Mouse (Mus musculus) limb, embryonic 15.5 days (tissue): ENCODE results near the gene Tex46. TPM values are rescaled to one million over a fixed set of nuclear protein-coding genes. Genes with fewer than 3 reads are reported as not detected.

Experiments used
- ATAC-seq: fragments of 200-750 bp; cut with Nextera tagmentation; 2 replicates; pipeline ENCODE4 v1.8.0; 2017; ENCODE audit warnings: low read depth, moderate TSS enrichment; ENCODE audit not compliant: insufficient number of reproducible peaks, low FRiP score, low TSS enrichment
- H3K27ac ChIP-seq: fragments of 300-500 bp; sonication (generic); 2 replicates; pipeline ENCODE4 v1.5.1; 2015; ENCODE audit warnings: moderate library complexity, mild to moderate bottlenecking, inconsistent platforms
- H3K27me3 ChIP-seq: fragments of 300-500 bp; sonication (generic); 2 replicates; pipeline ENCODE4 v1.6.1; 2015; ENCODE audit warnings: inconsistent platforms
- H3K36me3 ChIP-seq: fragments of 300-500 bp; sonication (generic); 2 replicates; pipeline ENCODE4 v1.6.1; 2015; ENCODE audit warnings: inconsistent platforms
- H3K4me1 ChIP-seq: fragments of 300-500 bp; sonication (generic); 2 replicates; pipeline ENCODE4 v1.6.1; 2015; ENCODE audit warnings: inconsistent platforms
- H3K4me2 ChIP-seq: fragments of 300-500 bp; sonication (generic); 2 replicates; pipeline ENCODE4 v1.6.1; 2015; ENCODE audit warnings: mild to moderate bottlenecking, inconsistent platforms
- H3K4me3 ChIP-seq: fragments of 300-500 bp; sonication (generic); 2 replicates; pipeline ENCODE4 v1.5.1; 2015; ENCODE audit warnings: mild to moderate bottlenecking, inconsistent platforms
- H3K9ac ChIP-seq: fragments of 300-500 bp; sonication (generic); 2 replicates; pipeline ENCODE4 v1.6.1; 2015; ENCODE audit warnings: inconsistent platforms
- H3K9me3 ChIP-seq: fragments of 300-500 bp; sonication (generic); 2 replicates; pipeline ENCODE4 v1.6.1; 2016; ENCODE audit warnings: inconsistent platforms
- WGBS: fragments of 180-500 bp; shearing (Covaris S2); methylation state at CpG from one replicate; pipeline ENCODE4 v1.1.7; 2015; 5-methylcytosine and 5-hydroxymethylcytosine counted together
- polyA plus RNA-seq: library from polyadenylated mRNA; unstranded; fragments of >200 nt; fragmentation: Nextera tagmentation; extraction: Ambion mirVana; gene quantifications from 2 replicates; pipeline ENCODE4 v1.2.1, GENCODE M21; 2015

Gene Tex46
- polyA plus RNA-seq, 1 experiment from 2014 or later: not detected

DNA sequence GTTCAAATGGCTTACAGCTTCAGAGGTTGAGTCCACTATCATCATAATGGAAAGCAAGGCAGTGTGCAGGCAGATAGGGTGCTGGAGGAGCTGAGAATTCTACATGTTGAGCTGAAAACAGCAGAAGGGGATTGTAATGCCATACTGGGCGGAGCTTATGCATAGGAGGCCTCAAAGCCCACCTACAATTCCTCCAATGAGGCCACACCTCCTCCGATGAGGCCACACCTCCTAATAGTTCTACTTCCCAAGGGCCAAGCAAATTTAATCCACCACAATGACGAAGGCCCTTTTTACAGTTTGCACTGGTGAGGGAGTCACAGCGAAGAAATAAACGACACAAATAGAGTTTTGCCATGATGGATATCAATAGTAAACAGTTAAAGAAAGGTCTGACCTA is 26.3 kb downstream of the Tex46 start:
- H3K4me2 ChIP-seq: no peak overlapping the region
- H3K4me3 ChIP-seq: no peak overlapping the region
- no peak for ATAC-seq
- H3K4me1 ChIP-seq: peaks cover 16% of the 10 kb centered on the region
- H3K27ac ChIP-seq: no peak overlapping the region
- WGBS: 54% methylated on average over 5 of the region's 5 CpGs
- no peaks in the 10 kb centered on the region for H3K36me3 ChIP-seq
- H3K27me3 ChIP-seq: peaks cover 39% of the 10 kb centered on the region
- no peak overlapping the region for H3K9ac ChIP-seq
- H3K9me3 ChIP-seq: no peaks in the 10 kb centered on the region

- WGBS: 15% methylated on average over 37 of the region's 37 CpGs
- Histone ChIP-seq H3K9ac (peak overlapping the region; percentile 50), H3K4me1 (peaks cover 16% of the 10 kb centered on the region), H3K4me2 (peak overlapping the region; percentile 95), H3K27me3 (peaks cover 39% of the 10 kb centered on the region), H3K27ac (no peak overlapping the region), H3K36me3 (no peaks in the 10 kb centered on the region), H3K9me3 (no peaks in the 10 kb centered on the region), H3K4me3 (peak overlapping the region; percentile 56)
- ATAC-seq: 0 out of 2 replicates have a peak, but pooled peaks have one; percentile 46
Observed at GRCm38 (mm10) chr4:136636983-136637562, 26.8 kb downstream of the Tex46 start.

DNA sequence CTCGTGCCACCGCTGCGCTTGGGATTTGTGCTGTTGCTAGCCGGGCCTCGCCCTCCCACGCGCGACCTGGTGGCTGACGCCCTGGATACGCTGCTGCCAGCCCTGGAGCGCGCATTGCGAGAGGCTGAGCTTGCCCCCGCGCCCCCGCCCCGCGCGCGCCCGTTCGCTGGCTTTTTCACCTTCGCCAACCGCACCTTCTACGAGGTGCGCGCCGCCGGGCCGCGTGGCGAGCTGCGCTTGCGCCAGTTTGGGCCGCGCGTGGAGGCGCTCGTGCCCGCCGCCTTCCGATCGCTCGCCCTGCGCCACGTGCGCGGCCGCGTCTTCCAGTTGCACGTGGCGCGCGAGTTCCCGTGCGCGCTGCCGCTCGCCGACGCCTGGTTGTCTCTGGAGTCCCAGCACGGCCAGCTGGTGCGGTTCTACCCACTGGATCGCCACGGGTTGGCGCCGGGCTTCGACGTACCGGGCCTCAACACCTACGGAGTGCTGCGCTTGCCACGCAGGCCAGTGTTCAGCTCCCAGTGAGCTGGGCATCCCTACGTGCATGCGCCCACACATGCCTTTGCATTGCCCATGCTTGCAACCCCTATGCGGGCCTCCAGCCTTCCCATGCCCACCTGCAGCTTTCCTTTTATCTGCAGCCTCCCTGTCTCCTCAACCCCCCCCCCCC is 27.5 kb downstream of the Tex46 start:
- no peaks in the 10 kb centered on the region for H3K36me3 ChIP-seq
- peak overlapping the region; percentile 56 for H3K4me3 ChIP-seq
- H3K27ac ChIP-seq: no peak overlapping the region
- no peaks in the 10 kb centered on the region for H3K9me3 ChIP-seq
- peak overlapping the region; percentile 95 for H3K4me2 ChIP-seq
- ATAC-seq: peak; percentile 37; the same call in 1 of the 2 replicates
- peak overlapping the region; percentile 50 for H3K9ac ChIP-seq
- peaks cover 16% of the 10 kb centered on the region for H3K4me1 ChIP-seq
- 1% methylated on average over 75 of the region's 76 CpGs for WGBS
- H3K27me3 ChIP-seq: peaks cover 39% of the 10 kb centered on the region

DNA sequence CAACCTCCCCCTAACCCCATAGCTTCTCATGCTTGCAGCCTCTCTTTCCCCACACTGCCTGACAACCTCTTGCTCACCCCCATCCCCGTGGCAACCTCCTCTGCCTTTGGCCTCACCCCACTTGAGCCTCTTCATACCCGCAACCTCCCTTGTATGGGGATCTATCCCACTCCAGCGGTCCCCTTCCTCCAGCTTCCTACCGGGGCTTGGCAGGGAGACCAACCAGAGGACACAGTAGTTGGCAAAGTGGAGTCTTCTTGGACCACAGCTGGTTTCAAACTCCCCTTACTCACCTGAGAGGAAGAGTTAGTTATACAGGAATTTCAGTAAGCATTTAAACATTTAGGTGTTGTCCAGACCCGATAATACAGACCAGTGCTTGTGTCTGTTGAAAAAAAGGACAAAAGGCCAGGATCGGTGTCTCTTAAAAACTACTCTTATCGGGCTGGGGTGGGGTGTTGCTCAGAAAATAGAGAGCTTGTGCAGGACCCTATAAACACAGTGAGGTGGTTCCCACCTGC is 28.1 kb downstream of the Tex46 start:
- Histone ChIP-seq H3K27me3 (peaks cover 39% of the 10 kb centered on the region), H3K9ac (no peak overlapping the region), H3K27ac (no peak overlapping the region), H3K4me2 (peak overlapping the region; percentile 95), H3K9me3 (no peaks in the 10 kb centered on the region), H3K4me3 (peak overlapping the region; percentile 56; the same call in 1 of the 2 replicates), H3K36me3 (no peaks in the 10 kb centered on the region), H3K4me1 (peaks cover 16% of the 10 kb centered on the region)
- no peak for ATAC-seq
- WGBS: 49% methylated on average over 7 of the region's 7 CpGs

GRCm38 (mm10) chr4:136638890-136639289 is 28.7 kb downstream of the Tex46 start:
- 17% methylated on average over 10 of the region's 10 CpGs for WGBS
- Histone ChIP-seq H3K4me3 (no peak overlapping the region), H3K27ac (no peak overlapping the region), H3K9me3 (no peaks in the 10 kb centered on the region), H3K4me1 (peaks cover 16% of the 10 kb centered on the region), H3K4me2 (no peak overlapping the region), H3K9ac (no peak overlapping the region), H3K27me3 (peaks cover 39% of the 10 kb centered on the region), H3K36me3 (no peaks in the 10 kb centered on the region)
- no peak for ATAC-seq

- Histone ChIP-seq H3K9me3 (no peaks in the 10 kb centered on the region), H3K27me3 (no peaks in the 10 kb centered on the region), H3K36me3 (peaks cover 3% of the 10 kb centered on the region; the same call in 1 of the 2 replicates), H3K27ac (peak overlapping the region; percentile 67), H3K4me2 (peak overlapping the region; percentile 37), H3K4me1 (peaks cover 28% of the 10 kb centered on the region), H3K4me3 (0 out of 2 replicates have a peak overlapping the region, but pooled peaks have one; percentile 11), H3K9ac (no peak overlapping the region)
- 15% methylated on average over 11 of the region's 11 CpGs for WGBS
- no peak for ATAC-seq
Observed at GRCm38 (mm10) chr4:136648922-136649479, 38.8 kb downstream of the Tex46 start.

DNA sequence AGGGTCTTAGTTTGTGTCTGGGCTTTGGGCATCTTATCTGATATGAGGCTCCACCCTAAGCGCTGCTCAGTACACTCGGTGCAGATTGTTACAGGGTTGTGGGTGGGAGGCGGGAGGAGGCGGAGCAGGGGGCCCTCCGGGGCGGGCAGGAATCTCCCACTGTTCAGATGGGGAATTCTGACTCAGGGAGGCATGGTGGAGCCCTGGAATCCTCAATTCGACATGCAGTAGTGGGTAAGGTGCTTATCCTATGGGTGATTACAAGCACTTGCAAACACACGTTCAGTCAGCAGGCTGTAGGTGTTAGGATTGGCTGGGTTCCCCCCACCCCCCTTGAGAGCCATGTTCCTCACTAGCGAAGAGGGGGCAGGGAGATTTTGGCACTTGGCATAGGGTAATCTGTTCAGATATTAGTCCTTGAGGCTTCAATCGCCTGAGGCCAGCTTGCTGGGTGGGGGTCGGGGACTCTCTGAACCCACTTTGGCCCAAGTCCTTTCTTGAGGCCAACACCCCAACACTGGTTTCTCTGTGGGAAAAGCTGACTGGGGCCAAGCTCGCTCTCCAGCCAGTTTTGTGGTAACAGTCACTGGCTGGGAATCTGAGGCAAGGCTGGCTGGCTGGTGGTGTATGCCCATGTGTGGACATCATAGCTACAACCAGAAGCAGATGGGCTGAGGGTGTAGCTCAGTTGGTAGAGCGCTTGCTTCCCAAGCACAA is 39.4 kb downstream of the Tex46 start:
- Histone ChIP-seq H3K4me3 (0 out of 2 replicates have a peak overlapping the region, but pooled peaks have one; percentile 11), H3K27me3 (no peaks in the 10 kb centered on the region), H3K4me1 (peaks cover 28% of the 10 kb centered on the region), H3K9me3 (no peaks in the 10 kb centered on the region), H3K4me2 (peak overlapping the region; percentile 37), H3K27ac (peak overlapping the region; percentile 67), H3K36me3 (peaks cover 9% of the 10 kb centered on the region), H3K9ac (no peak overlapping the region)
- ATAC-seq: peak; percentile 42; the same call in 1 of the 2 replicates
- 25% methylated on average over 13 of the region's 13 CpGs for WGBS

DNA sequence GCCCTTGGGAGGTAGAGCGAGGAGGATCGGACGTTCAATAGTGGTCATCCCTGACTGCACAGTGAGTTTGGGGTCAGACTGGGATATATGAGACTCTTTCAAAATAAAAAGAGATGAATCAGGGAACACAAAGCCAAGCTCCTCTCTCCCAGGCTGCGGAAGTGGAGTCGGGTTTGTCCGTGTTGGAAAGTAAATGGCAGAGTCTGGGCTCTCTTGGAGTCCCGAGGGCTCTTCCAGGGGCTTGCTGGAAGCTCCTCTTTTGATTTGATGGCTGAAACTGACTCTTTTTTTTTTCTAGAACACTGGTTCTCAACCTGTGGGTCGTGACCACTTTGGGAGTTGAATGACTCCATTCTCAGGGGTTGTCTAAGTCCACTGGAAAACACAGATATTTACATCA is 40.0 kb downstream of the Tex46 start:
- Histone ChIP-seq H3K36me3 (peaks cover 13% of the 10 kb centered on the region), H3K9me3 (no peaks in the 10 kb centered on the region), H3K9ac (no peak overlapping the region), H3K4me2 (no peak overlapping the region), H3K27ac (0 out of 2 replicates have a peak overlapping the region, but pooled peaks have one; percentile 67), H3K4me3 (no peak overlapping the region), H3K27me3 (no peaks in the 10 kb centered on the region), H3K4me1 (peaks cover 28% of the 10 kb centered on the region)
- no peak for ATAC-seq
- WGBS: 75% methylated on average over 8 of the region's 8 CpGs

DNA sequence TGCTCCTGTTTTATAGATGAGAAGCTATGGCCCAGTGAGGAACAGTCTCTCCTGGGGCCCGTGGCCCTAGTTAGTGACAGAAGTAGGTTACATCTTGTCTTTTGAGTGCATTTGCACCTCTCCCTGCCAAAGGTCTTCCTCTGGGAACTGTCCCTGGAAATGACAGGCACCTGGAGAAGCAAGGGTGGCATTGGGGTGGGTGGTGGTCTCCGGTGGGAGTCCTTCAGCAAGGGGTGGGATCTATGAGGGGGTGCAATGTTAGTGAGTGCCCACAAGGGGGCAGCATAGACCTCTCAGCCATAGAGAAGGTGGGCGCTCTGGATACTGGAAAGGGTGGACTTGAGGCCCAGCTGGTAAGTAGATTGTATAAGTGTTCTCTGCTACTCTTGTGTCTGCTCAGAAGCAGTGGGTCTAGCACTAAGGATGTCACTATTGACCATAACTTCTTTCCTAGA is 41.1 kb downstream of the Tex46 start:
- H3K4me2 ChIP-seq: no peak overlapping the region
- ATAC-seq: no peak

GRCm38 (mm10) chr4:136651882-136652527 is 41.8 kb downstream of the Tex46 start:
- H3K27ac ChIP-seq: no peak overlapping the region
- ATAC-seq: no peak
- H3K4me1 ChIP-seq: peaks cover 28% of the 10 kb centered on the region

More for the DNA sequence above, 41.1 kb downstream of the Tex46 start:
- Histone ChIP-seq H3K4me3 (no peak overlapping the region), H3K4me1 (peaks cover 28% of the 10 kb centered on the region), H3K27ac (no peak overlapping the region), H3K9me3 (no peaks in the 10 kb centered on the region), H3K36me3 (peaks cover 22% of the 10 kb centered on the region), H3K9ac (no peak overlapping the region), H3K27me3 (no peaks in the 10 kb centered on the region)
- WGBS: 61% methylated on average over 3 of the region's 3 CpGs

DNA sequence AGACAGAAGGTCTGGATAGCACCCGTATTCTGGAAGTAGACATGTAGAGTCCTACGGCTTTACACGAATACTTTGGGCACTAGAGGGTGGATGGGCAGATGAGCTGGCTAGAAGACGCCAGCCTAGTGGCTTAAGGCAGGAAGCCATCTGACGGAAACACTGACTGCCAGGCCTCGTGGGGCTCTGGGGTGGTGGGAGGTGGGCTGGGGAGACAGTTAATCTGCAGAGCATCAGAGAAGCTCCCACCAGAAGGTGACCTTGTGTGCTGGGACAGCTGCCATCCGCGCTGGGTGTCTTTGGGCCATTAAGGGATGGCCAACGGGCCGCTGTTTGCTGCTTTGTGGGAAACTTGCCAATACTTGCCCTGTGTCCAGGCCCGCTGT is 42.3 kb downstream of the Tex46 start:
- 83% methylated on average over 11 of the region's 11 CpGs for WGBS
- Histone ChIP-seq H3K4me1 (peaks cover 28% of the 10 kb centered on the region), H3K27me3 (no peaks in the 10 kb centered on the region), H3K27ac (no peak overlapping the region), H3K9me3 (no peaks in the 10 kb centered on the region), H3K9ac (no peak overlapping the region), H3K4me3 (no peak overlapping the region), H3K36me3 (peaks cover 34% of the 10 kb centered on the region), H3K4me2 (no peak overlapping the region)
- no peak for ATAC-seq

More at GRCm38 (mm10) chr4:136651882-136652527, 41.8 kb downstream of the Tex46 start:
- Histone ChIP-seq H3K27me3 (no peaks in the 10 kb centered on the region), H3K36me3 (peaks cover 29% of the 10 kb centered on the region), H3K9me3 (no peaks in the 10 kb centered on the region), H3K9ac (no peak overlapping the region), H3K4me2 (no peak overlapping the region), H3K4me3 (no peak overlapping the region)
- WGBS: 76% methylated on average over 13 of the region's 13 CpGs
